Mouse (Mus musculus) cerebellum, postnatal 10 days (tissue): ENCODE measurements at regions not wholly inside any gene's neighbourhood (a gene's known extent, or its start where the extent isn't known, plus 50 kb on each side); places are given as distances from the start of the nearest gene placed in this dataset.

ENCODE experiments used
- DNase-seq, 2 experiments: peaks; one replicate each; pipeline ENCODE4 v3.0.0; 2021; ENCODE audit warnings: mixed read lengths in 2 of 2

DNA sequence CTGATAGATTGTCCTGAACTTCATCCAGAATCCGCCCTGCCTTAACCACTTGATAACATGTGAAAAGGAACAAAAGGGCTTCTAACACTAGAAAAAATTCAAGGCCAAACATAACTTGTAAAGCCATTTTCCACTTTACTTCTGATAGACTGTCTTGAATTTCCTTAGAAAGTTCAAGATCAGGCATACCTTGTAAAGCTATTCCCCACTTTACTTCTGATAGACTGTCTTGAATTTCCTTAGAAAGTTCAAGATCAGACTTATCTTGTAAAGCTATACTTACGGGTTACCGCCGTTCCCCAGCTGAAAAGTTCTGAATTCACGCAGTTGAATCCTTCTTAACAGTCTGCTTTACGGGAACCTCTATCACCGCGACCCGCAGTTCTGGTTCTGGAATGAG lies 108.4 kb downstream of the Gm21913 start:
- DNase-seq: peak in 1 of 2 experiments; percentile 53
